Mouse (Mus musculus) heart, embryonic 16.5 days (tissue): Measurements from ENCODE around the gene Enpp4. TPM values are rescaled to one million over a fixed set of nuclear protein-coding genes. Genes with fewer than 3 reads are reported as not detected.

Experiments used
- ATAC-seq: fragments of 200-750 bp; cut with Nextera tagmentation; replicated peaks from 2 replicates; pipeline ENCODE4 v1.8.0; 2017; ENCODE audit warnings: moderate number of reproducible peaks; ENCODE audit not compliant: insufficient read depth, low FRiP score; ENCODE audit errors: extremely low read depth
- H3K27ac ChIP-seq: fragments of 300-500 bp; sonication (generic); 2 replicates; pipeline ENCODE4 v1.5.1; 2014; ENCODE audit warnings: mild to moderate bottlenecking, low read length, control low read depth, moderate library complexity
- H3K27me3 ChIP-seq: fragments of 300-500 bp; sonication (generic); 2 replicates; pipeline ENCODE4 v1.6.1; 2014; ENCODE audit warnings: low read length, mixed read lengths; ENCODE audit not compliant: control insufficient read depth, insufficient read depth
- H3K36me3 ChIP-seq: fragments of 300-500 bp; sonication (generic); 2 replicates; pipeline ENCODE4 v1.6.1; 2014; ENCODE audit not compliant: control insufficient read depth, insufficient read depth
- H3K4me1 ChIP-seq: fragments of 300-500 bp; sonication (generic); 2 replicates; pipeline ENCODE4 v1.6.1; 2014; ENCODE audit warnings: low read length, mixed read lengths; ENCODE audit not compliant: control insufficient read depth, insufficient read depth
- H3K4me2 ChIP-seq: fragments of 300-500 bp; sonication (generic); 2 replicates; pipeline ENCODE4 v1.6.1; 2014; ENCODE audit warnings: low read depth, mild to moderate bottlenecking, control low read depth, low read length
- H3K4me3 ChIP-seq: fragments of 300-500 bp; sonication (generic); 2 replicates; pipeline ENCODE4 v1.5.1; 2014; ENCODE audit warnings: mild to moderate bottlenecking, control low read depth, low read length
- H3K9ac ChIP-seq: fragments of 300-500 bp; sonication (generic); 2 replicates; pipeline ENCODE4 v1.6.1; 2014; ENCODE audit warnings: low read length, control low read depth
- H3K9me3 ChIP-seq: fragments of 300-500 bp; sonication (generic); replicated peaks from 2 replicates; pipeline ENCODE4 v1.6.1; 2016; ENCODE audit warnings: low read length; ENCODE audit not compliant: control insufficient read depth
- WGBS: fragments of 180-500 bp; shearing (Covaris S2); extraction: QIAGEN DNeasy Blood & Tissue Kit; methylation state at CpG from one replicate; pipeline ENCODE4 v1.1.7; 2014; 5-methylcytosine and 5-hydroxymethylcytosine counted together
- polyA plus RNA-seq: library from polyadenylated mRNA; unstranded; fragments of >200 nt; fragmentation: Nextera tagmentation; extraction: Ambion mirVana; gene quantifications from 2 replicates; pipeline ENCODE4 v1.2.1, GENCODE M21; 2015

Enpp4 gene
- polyA plus RNA-seq, 1 experiment from 2014 or later = 11.0 TPM

GRCm38 (mm10) chr17:44108331-44108730 is 2.7 kb upstream of the Enpp4 start:
- Histone ChIP-seq H3K9ac (no peak overlapping the region), H3K4me2 (no peak overlapping the region), H3K27ac (no peak overlapping the region), H3K9me3 (no peaks in the 10 kb centered on the region), H3K27me3 (no peaks in the 10 kb centered on the region), H3K36me3 (no peaks in the 10 kb centered on the region), H3K4me3 (no peak overlapping the region), H3K4me1 (peaks cover 4% of the 10 kb centered on the region; the same call in 1 of the 2 replicates)
- ATAC-seq = no peak
- 57% methylated on average over 3 of the region's 3 CpGs for WGBS

GRCm38 (mm10) chr17:44101961-44102360 is 3.6 kb downstream of the Enpp4 start:
- no peak for ATAC-seq

GRCm38 (mm10) chr17:44100906-44101305 is 4.7 kb downstream of the Enpp4 start:
- peaks cover 3% of the 10 kb centered on the region; the same call in 1 of the 2 replicates for H3K36me3 ChIP-seq
- no peak overlapping the region for H3K9ac ChIP-seq
- no peaks in the 10 kb centered on the region for H3K9me3 ChIP-seq
- ATAC-seq = no peak
- H3K4me2 ChIP-seq = no peak overlapping the region
- no peak overlapping the region for H3K27ac ChIP-seq
- H3K4me3 ChIP-seq = no peak overlapping the region
- no peaks in the 10 kb centered on the region for H3K27me3 ChIP-seq
- peaks cover 4% of the 10 kb centered on the region; the same call in 1 of the 2 replicates for H3K4me1 ChIP-seq
- 71% methylated on average over 9 of the region's 9 CpGs for WGBS

More at GRCm38 (mm10) chr17:44101961-44102360, 3.6 kb downstream of the Enpp4 start:
- Histone ChIP-seq H3K9ac (no peak overlapping the region), H3K4me1 (peaks cover 4% of the 10 kb centered on the region; the same call in 1 of the 2 replicates), H3K4me3 (no peak overlapping the region), H3K27ac (no peak overlapping the region), H3K36me3 (peaks cover 3% of the 10 kb centered on the region; the same call in 1 of the 2 replicates), H3K27me3 (no peaks in the 10 kb centered on the region), H3K4me2 (no peak overlapping the region), H3K9me3 (no peaks in the 10 kb centered on the region)
- 89% methylated on average over 10 of the region's 10 CpGs for WGBS

- Histone ChIP-seq H3K27ac (no peak overlapping the region), H3K36me3 (peaks cover 3% of the 10 kb centered on the region; the same call in 1 of the 2 replicates), H3K4me3 (no peak overlapping the region), H3K9me3 (no peaks in the 10 kb centered on the region), H3K4me1 (peaks cover 4% of the 10 kb centered on the region; the same call in 1 of the 2 replicates), H3K4me2 (no peak overlapping the region), H3K27me3 (no peaks in the 10 kb centered on the region), H3K9ac (no peak overlapping the region)
- no peak for ATAC-seq
- WGBS = 73% methylated on average over 4 of the region's 4 CpGs
Observed at GRCm38 (mm10) chr17:44100486-44100885, 5.1 kb downstream of the Enpp4 start.

- Histone ChIP-seq H3K9me3 (no peaks in the 10 kb centered on the region), H3K9ac (no peak overlapping the region), H3K36me3 (no peaks in the 10 kb centered on the region), H3K4me1 (no peaks in the 10 kb centered on the region), H3K4me3 (no peak overlapping the region), H3K27me3 (no peaks in the 10 kb centered on the region), H3K27ac (no peak overlapping the region), H3K4me2 (no peak overlapping the region)
- whole genome bisulfite sequencing = 36% methylated on average over 2 of the region's 2 CpGs
- no peak for ATAC-seq
Observed at GRCm38 (mm10) chr17:44091512-44091911, 14.1 kb downstream of the Enpp4 start.

- no peak overlapping the region for H3K27ac ChIP-seq
- H3K4me3 ChIP-seq = no peak overlapping the region
- H3K9me3 ChIP-seq = no peaks in the 10 kb centered on the region
- H3K9ac ChIP-seq = no peak overlapping the region
- no peaks in the 10 kb centered on the region for H3K36me3 ChIP-seq
- H3K27me3 ChIP-seq = no peaks in the 10 kb centered on the region
- no peak overlapping the region for H3K4me2 ChIP-seq
- no peaks in the 10 kb centered on the region for H3K4me1 ChIP-seq
- 62% methylated on average over 2 of the region's 2 CpGs for WGBS
- ATAC-seq = no peak
Observed at GRCm38 (mm10) chr17:44090916-44091315, 14.7 kb downstream of the Enpp4 start.

- ATAC-seq = no peak
- no peak overlapping the region for H3K27ac ChIP-seq
- 87% methylated on average over 3 of the region's 3 CpGs for WGBS
- no peaks in the 10 kb centered on the region for H3K9me3 ChIP-seq
- H3K4me1 ChIP-seq = no peaks in the 10 kb centered on the region
- no peaks in the 10 kb centered on the region for H3K27me3 ChIP-seq
- no peaks in the 10 kb centered on the region for H3K36me3 ChIP-seq
- H3K9ac ChIP-seq = no peak overlapping the region
- H3K4me3 ChIP-seq = no peak overlapping the region
- H3K4me2 ChIP-seq = no peak overlapping the region
Observed at GRCm38 (mm10) chr17:44088226-44088625, 17.4 kb downstream of the Enpp4 start.

- WGBS = 80% methylated on average over 4 of the region's 4 CpGs
- Histone ChIP-seq H3K4me2 (no peak overlapping the region), H3K9ac (no peak overlapping the region), H3K27me3 (no peaks in the 10 kb centered on the region), H3K9me3 (no peaks in the 10 kb centered on the region), H3K4me1 (peaks cover 2% of the 10 kb centered on the region; the same call in 1 of the 2 replicates), H3K27ac (no peak overlapping the region), H3K36me3 (peaks cover 8% of the 10 kb centered on the region; the same call in 1 of the 2 replicates), H3K4me3 (no peak overlapping the region)
- ATAC-seq = no peak
Observed at GRCm38 (mm10) chr17:44083156-44083555, 22.5 kb downstream of the Enpp4 start.

GRCm38 (mm10) chr17:44078631-44079350 is 26.8 kb downstream of the Enpp4 start, which contains the start of gene Enpp5:
TSS of gene Enpp5 (plus strand) at chr17:44078813.
- Histone ChIP-seq H3K4me3 (peak within 1 kb of the TSS; percentile 65), H3K4me2 (peak within 1 kb of the TSS; percentile 97), H3K27ac (no peak within 1 kb of the TSS), H3K9ac (peak within 1 kb of the TSS; percentile 83), H3K27me3 (no peaks in the 10 kb centered on the region), H3K9me3 (no peaks in the 10 kb centered on the region), H3K4me1 (peaks cover 7% of the 10 kb centered on the region), H3K36me3 (peaks cover 8% of the 10 kb centered on the region; the same call in 1 of the 2 replicates)
- WGBS = under 1% methylated on average over 31 of the region's 31 CpGs
- ATAC-seq = peak; percentile 90
